Mouse (Mus musculus): ENCODE results near the gene Atp13a1.

The Atp13a1 gene
- long read RNA-seq, experiment 1, transcript Atp13a1-201 (26 exons, 3,915 nt), result major isoform, 6 of 16 reads
- long read RNA-seq, experiment 1, partial matches to known transcripts, result 5 of 16 reads
- long read RNA-seq, experiment 1, other reads (novel, unspliced or antisense), result 5 of 16 reads
- long read RNA-seq, experiment 2, partial matches to known transcripts, result 13 of 19 reads
- long read RNA-seq, experiment 2, other reads (novel, unspliced or antisense), result 2 of 19 reads

GRCm38 (mm10) chr8:69790773-69791367, at the start of gene Atp13a1, which contains the start of gene Zfp866:
Gene Atp13a1, plus strand, starts transcription at chr8:69791163.
Gene Zfp866, minus strand, starts transcription at chr8:69791178.
- intact Hi-C loops (cut with DNase I), result no loop called here

DNA sequence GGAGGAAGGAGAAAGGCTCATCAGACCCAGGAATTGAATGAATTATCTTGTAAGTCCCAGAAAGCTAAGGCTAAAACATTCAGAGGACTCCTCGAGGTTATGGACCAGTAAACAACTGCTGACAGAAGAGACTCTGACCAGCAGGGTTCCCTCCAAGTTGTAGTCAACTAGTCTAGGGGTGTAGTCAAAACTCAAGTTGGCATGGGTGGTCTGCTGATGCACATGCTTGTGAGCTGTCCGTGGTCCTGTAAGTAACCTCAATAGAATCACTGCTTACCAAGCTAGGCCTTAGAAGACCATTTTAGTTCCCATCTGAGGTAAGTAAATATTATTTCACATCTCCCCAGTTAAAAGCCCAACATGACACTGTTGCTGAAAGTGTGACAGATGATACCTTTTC, 49.7 kb upstream of the Atp13a1 start:
- intact Hi-C loops (cut with DNase I), result no loop called here

GRCm38 (mm10) chr8:69749544-69750454, 41.2 kb upstream of the Atp13a1 start, which contains the start of gene Zfp963:
Gene Zfp963, minus strand, starts transcription at chr8:69749970.
- intact Hi-C loops (cut with DNase I), result no loop called here

- intact Hi-C loops (cut with DNase I), result no loop called here
Observed at GRCm38 (mm10) chr8:69752437-69752836, 38.5 kb upstream of the Atp13a1 start.

DNA sequence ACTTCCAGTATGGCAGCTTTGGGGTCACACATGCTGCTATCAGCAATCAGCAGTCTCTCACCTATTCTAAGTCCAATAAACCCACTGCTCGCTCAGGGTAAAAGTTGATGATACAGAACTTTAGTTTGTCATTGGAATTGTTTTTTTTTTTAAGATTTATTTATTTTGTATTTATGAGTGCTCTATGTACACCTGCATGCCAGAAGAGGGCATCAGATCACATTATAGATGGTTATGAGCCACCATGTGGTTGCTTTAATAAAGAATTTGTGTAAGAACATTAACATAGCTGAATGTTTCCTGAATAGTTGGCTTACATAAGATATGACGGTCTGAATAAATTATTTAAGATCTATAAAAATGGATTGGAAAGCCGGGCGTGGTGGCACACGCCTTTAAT, 32.6 kb upstream of the Atp13a1 start:
- intact Hi-C loops (cut with DNase I), result no loop called here

GRCm38 (mm10) chr8:69761814-69762445, 29.0 kb upstream of the Atp13a1 start:
- intact Hi-C loops (cut with DNase I), result no loop called here

DNA sequence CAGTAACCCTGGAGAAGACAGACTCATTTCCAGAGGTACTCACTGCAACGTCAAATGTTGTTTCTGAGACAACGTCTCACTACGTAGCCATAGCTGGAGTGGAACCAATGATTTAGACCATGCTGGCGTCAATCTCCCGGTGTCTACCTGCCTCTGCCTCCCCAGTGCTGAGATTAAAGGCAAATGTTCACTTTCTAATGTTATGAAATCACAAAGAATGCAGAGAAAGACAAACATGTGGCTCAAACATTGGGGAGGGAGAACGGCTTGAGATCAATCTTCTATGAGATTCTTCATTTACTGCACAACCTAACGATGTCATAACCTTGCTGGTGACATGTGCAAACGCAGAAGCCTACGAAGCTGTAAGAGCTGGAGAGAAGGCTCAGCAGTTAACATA, 19.7 kb upstream of the Atp13a1 start:
- intact Hi-C loops (cut with DNase I), result no loop called here

DNA sequence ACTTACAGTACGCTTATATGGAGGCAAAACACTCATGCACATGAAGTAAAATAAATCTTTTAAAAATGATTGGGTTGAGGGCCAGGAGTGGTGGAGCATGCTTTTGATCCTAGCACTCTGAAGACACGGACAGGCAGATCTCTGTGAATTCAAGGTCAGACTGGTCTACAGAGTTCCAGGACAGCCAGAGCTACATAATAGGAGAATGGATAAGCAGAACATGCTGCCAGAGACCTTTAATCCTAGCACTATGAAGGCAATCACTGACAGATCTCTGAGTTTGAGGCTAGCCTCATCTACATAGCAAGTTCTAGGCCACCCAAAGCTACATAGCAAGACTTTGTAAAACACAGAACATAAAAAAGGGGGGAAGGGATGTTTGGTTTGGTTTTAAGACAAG, 18.9 kb upstream of the Atp13a1 start:
- intact Hi-C loops (cut with DNase I), result no loop called here

GRCm38 (mm10) chr8:69774503-69775148, 16.3 kb upstream of the Atp13a1 start, which contains the start of gene Gm20422:
Gene Gm20422, minus strand, starts transcription at chr8:69774886.
- intact Hi-C loops (cut with DNase I), result no loop called here

GRCm38 (mm10) chr8:69775149-69775534, 15.8 kb upstream of the Atp13a1 start:
- intact Hi-C loops (cut with DNase I), result no loop called here

- intact Hi-C loops (cut with DNase I), result no loop called here
Observed at GRCm38 (mm10) chr8:69777111-69777510, 13.9 kb upstream of the Atp13a1 start.

- intact Hi-C loops (cut with DNase I), result no loop called here
Observed at GRCm38 (mm10) chr8:69789105-69789504, 1.9 kb upstream of the Atp13a1 start.

DNA sequence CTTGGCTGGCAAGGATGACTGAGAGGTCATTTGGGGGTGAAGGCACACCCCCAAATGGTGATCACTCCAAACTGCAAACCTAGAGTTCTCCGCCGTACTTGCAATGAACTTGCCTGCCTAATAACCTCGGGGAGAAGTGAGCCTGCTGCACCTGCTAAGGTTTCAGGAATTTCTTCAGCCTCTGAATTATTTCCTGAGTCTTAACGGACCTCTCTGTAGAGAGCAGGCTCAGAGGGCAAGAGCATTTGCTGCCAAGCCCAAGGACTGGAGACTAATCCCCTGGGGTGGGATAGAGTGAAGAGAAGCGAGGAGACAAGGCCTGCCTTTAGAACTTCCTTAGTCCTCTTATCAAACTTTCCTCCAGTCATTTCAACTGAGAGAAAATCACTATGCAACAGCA, 1.2 kb upstream of the Atp13a1 start:
- intact Hi-C loops (cut with DNase I), result no loop called here

- intact Hi-C loops (cut with DNase I), result no loop called here
Observed at GRCm38 (mm10) chr8:69790364-69790763, 599 bp upstream of the Atp13a1 start.

- intact Hi-C loops (cut with DNase I), result no loop called here
Observed at GRCm38 (mm10) chr8:69791415-69792068, 579 bp downstream of the Atp13a1 start.

GRCm38 (mm10) chr8:69793666-69794065, 2.7 kb downstream of the Atp13a1 start:
- intact Hi-C loops (cut with DNase I), result no loop called here

- intact Hi-C loops (cut with DNase I), result no loop called here
Observed at GRCm38 (mm10) chr8:69794096-69794495, 3.1 kb downstream of the Atp13a1 start.

DNA sequence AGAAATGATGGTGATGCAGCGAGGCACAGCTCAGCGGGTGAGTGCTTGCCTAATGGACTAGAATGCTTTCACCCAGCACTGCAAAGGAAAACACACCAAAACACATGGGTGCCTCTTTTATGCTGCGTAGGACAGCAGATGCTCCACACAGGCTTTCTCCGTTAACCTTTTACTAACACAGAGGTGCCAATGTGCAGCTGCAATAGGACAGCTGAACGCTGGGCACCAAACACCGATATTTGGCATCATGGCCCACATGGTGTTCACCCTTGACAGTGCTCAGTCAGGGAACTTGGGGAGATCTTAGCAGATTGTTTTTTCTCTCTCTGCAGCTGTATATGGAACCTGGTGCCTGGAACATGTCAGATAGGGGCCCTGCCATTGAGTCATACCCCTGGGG, 3.9 kb downstream of the Atp13a1 start:
- intact Hi-C loops (cut with DNase I), result no loop called here

DNA sequence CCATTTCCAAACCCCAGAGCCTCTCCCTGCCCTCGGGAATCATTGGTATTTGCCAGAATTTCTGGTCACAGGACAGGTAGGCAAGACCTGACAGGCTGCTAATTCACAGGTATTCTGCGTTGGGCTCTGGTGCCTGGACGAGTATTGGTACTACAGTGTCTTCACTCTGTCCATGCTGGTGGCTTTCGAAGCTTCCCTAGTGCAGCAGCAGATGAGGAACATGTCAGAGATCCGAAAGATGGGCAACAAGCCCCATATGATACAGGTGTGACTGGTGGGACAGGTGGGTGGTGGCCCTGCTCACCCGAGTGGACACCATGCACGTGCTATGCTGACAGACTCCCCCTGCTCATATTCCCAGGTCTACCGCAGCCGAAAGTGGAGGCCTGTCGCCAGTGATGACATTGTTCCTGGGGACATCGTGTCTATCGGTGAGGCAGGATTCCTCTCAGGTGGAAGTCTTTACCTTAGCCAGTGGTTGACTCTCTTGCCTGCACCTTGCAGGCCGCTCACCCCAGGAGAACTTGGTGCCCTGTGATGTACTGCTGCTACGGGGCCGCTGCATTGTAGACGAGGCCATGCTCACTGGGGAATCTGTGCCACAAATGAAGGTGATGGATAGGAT, 5.9 kb downstream of the Atp13a1 start:
- intact Hi-C loops (cut with DNase I), result no loop called here

GRCm38 (mm10) chr8:69797661-69798060, 6.7 kb downstream of the Atp13a1 start:
- intact Hi-C loops (cut with DNase I), result no loop called here

Measured in adrenal gland (tissue).